Mouse (Mus musculus) gastrocnemius, adult 2 months (tissue): ENCODE data around the gene Neurod2. TPM values are rescaled to one million over a fixed set of nuclear protein-coding genes. Genes with fewer than 3 reads are reported as not detected.

ENCODE experiments used
- DNase-seq: peaks from one replicate; pipeline ENCODE4 v3.0.0; 2022
- H3K27ac ChIP-seq: fragments of 200-600 bp; 2 replicates; pipeline ENCODE4 v1.8.1; 2022; ENCODE audit warnings: mild to moderate bottlenecking
- H3K4me3 ChIP-seq: fragments of 200-600 bp; 2 replicates; pipeline ENCODE4 v1.8.1; 2022; ENCODE audit warnings: mild to moderate bottlenecking, moderate library complexity
- CTCF ChIP-seq: fragments of 200-600 bp; IDR thresholded peaks from 2 replicates; pipeline ENCODE4 v1.8.1; 2022; ENCODE audit warnings: antibody characterized with exemption, mild to moderate bottlenecking, moderate library complexity
- intact Hi-C: fragments of 180-260 bp; cut with DNase I; formaldehyde crosslinking; loops from one replicate; pipeline ENCODE4 v1.15.1; 2025
- total RNA-seq, 2 experiments: library from RNA; stranded (reverse); gene quantifications; 2 replicates each; pipeline ENCODE4 v1.2.3; 2021

The Neurod2 gene
- total RNA-seq, 2 experiments from 2014 or later: not detected

DNA sequence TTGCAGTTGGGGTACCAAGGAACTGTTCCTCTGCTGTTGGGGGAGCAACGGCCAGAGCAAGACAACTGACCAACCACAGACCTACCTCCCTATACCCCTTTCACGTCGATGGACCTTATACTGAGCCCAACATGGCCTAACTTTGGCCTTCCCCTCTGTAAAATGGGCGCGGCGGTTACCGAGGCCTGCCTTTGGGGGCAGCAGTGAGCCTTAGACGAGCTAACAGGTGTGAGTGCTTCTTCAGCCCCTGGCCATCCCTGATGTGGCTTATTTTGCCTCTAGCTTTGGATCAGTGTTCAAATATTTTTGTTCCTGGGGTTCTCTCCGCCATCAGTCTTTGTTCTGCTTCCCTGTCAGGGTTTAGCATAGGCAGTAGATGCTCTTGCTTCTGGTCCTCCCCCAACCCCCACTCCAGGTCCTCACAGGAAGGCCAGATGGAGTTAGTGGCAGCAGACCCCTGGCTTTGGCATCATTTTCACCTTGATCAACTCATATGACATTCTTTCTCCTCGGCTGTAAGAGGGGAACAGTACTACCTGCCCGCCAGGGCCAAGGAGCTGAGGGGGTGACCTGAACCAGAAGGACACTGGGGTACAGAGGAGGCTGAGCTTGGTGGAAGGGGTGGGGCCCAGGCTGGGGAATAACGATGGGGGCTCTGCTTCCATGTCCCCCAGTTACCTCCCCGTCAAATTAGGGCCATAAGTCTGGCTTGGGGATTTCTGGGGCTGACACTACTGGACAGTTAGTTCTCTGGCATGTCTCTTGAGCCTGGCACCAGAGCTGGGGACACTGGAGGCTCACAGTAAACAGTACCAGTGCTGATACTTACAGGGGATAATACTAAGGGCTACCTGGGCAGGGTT lies 7.0 kb upstream of the Neurod2 start:
- no peak overlapping the region for H3K4me3 ChIP-seq
- peak; percentile 46 for TF ChIP-seq CTCF
- H3K27ac ChIP-seq: no peak overlapping the region
- no peak for DNase-seq
- intact Hi-C loops: no loop called here

GRCm38 (mm10) chr11:98335250-98335649 lies 5.8 kb upstream of the Neurod2 start:
- Histone ChIP-seq H3K27ac (no peak overlapping the region), H3K4me3 (no peak overlapping the region)
- no peak for DNase-seq
- no peak for TF ChIP-seq CTCF
- intact Hi-C loops: no loop called here

GRCm38 (mm10) chr11:98333981-98334741 lies 4.7 kb upstream of the Neurod2 start:
- TF ChIP-seq CTCF: no peak

GRCm38 (mm10) chr11:98333263-98333696 lies 3.8 kb upstream of the Neurod2 start:
- DNase-seq: no peak
- no peak for TF ChIP-seq CTCF
- intact Hi-C loops: no loop called here
- H3K4me3 ChIP-seq: no peak overlapping the region
- H3K27ac ChIP-seq: no peak overlapping the region

More at GRCm38 (mm10) chr11:98333981-98334741, 4.7 kb upstream of the Neurod2 start:
- no peak overlapping the region for H3K27ac ChIP-seq
- intact Hi-C loops: no loop called here
- no peak for DNase-seq
- no peak overlapping the region for H3K4me3 ChIP-seq

- no peak overlapping the region for H3K27ac ChIP-seq
- no peak overlapping the region for H3K4me3 ChIP-seq
- intact Hi-C loops: no loop called here
- DNase-seq: no peak
- TF ChIP-seq CTCF: no peak
Measured at GRCm38 (mm10) chr11:98332841-98333240, 3.4 kb upstream of the Neurod2 start.

DNA sequence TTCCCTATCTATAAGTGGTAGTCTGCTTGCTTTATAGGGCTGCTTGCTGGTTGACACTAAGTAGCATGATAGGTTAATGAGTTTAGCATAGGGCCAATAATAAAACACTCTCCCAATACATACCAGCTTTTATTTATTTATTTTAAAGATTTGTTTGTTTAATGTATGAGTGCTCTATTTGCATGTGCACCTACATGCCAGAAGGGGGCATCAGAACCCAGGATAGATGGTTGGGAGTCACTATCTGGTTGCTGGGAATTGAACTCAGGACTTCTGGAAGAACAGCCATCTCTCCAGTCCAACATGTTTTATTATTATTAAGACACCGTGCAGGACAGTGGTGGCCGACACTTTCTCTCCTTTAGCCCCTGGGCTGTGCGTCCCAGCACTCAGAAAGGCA lies 2.7 kb upstream of the Neurod2 start:
- intact Hi-C loops: no loop called here
- Histone ChIP-seq H3K27ac (no peak overlapping the region), H3K4me3 (no peak overlapping the region)
- TF ChIP-seq CTCF: no peak
- DNase-seq: no peak

DNA sequence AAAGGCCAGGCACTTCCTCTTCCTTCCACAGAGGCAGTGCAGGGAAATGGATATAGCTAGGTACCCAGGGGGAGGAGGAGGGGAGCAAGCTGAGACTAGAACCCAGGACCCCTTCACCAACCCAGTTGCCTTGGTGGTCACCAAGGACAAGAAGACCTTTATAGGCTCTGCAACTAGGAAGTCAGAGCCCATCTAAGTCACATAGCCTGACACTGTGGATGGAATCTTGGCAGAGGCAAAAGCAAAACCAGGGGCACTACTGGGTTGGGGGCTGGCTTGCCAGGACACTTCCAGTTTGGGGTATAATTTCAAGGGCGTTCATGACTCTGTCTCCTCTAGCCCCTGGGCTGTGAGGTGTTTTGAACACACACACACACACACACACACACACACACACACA lies 2.0 kb upstream of the Neurod2 start:
- intact Hi-C loops: no loop called here
- no peak overlapping the region for H3K4me3 ChIP-seq
- no peak for DNase-seq

DNA sequence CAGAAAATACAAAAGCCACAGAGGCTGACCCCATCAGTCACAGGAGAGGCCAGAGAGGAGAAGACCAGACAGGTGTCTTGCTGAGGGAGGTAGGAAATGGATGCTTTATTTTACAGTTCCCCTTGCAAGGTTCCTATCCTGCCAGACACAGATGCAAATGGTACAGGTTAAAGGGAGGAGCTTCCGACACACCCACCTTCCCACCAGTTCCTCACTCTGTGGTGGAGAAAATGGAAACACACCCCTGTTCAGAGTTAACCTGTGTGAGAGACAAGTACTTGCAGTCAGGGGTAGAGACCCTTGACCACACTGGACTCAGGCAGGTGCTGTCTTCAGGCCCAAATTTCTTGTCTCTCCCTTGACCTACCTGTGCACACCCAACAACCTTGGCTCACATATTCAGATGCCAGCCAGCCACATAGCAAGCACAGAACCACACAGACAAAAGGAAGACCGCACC lies 1.3 kb upstream of the Neurod2 start:
- intact Hi-C loops: no loop called here
- no peak for TF ChIP-seq CTCF
- no peak overlapping the region for H3K27ac ChIP-seq

More for the DNA sequence above, 2.0 kb upstream of the Neurod2 start:
- no peak overlapping the region for H3K27ac ChIP-seq
- TF ChIP-seq CTCF: no peak

DNA sequence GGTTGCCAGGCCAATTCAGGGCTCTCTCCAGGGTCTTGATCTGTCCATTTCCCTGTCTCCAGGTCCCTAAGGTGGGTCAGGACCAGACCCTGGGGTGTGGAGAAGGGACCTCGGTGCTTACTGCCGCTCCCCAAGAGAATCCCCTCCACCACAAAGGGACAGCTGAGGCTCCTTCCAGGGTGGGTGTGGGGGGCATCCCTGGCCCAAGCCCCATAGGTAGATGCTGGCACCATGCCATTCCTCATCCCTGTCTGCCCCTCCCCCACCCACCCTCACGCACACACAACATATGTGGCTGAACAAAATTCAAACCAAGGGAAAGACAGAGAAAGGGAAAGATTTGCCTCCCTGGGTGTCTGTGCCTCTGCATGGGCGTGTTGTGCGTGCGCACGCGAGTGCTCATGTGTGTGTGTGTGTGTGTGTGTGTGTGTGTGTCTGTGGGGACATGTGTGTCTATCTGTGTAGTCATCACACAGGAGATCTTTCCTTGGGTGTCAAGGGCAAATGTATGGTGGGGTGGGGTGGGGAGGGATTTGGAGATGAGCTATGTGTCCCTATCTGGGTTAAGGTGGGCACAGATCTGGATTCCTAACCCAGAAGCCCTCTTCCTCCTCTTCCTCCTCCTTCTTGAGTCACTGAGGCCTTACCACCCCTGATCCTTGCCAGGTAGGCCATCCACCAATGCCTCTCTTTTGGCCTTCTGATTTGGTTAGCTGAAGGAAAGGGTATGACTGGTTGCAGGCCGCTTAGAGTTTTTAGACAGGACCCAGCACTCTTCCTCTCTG lies 704 bp upstream of the Neurod2 start:
- Histone ChIP-seq H3K27ac (no peak overlapping the region), H3K4me3 (no peak overlapping the region)
- DNase-seq: no peak
- TF ChIP-seq CTCF: no peak
- intact Hi-C loops: no loop called here

More for the DNA sequence above, 1.3 kb upstream of the Neurod2 start:
- no peak overlapping the region for H3K4me3 ChIP-seq
- DNase-seq: no peak

DNA sequence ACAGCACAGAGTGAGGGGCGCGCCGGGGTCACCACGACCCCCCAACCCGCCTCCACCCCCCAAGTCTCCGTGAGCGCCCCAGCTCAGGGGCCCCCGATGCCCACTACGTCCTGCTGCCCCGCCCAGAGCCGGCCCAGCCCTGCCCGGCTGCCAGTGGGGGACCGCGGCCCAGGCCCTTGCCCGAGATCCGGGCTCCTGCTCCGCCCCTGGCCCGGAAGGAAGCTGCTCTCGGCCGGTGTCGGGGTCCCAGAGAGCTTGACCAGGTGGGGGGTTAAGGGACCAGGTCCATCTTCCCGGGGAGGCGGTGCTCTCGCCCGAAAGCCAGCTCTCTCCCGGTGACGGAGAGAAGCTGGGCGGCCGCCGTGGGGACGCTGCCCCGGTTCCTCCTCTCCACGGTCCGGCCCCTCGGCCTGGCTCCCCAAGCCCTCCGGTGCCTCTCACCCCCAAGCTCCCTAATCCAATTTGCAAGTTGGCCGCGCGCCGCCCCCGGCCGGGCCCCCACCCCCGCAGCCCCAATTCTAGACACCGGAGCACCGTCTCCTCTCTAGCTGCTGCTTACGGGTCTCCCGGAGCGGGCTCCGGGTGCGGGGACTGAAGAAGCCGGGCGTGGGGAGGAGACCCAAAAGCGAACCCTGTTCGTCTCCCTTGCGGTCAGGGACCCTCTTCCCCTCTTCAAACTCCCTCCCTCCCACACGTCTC lies 928 bp downstream of the Neurod2 start:
- no peak for DNase-seq
- intact Hi-C loops: no loop called here
- Histone ChIP-seq H3K27ac (no peak overlapping the region), H3K4me3 (peak overlapping the region; percentile 50)
- no peak for TF ChIP-seq CTCF

DNA sequence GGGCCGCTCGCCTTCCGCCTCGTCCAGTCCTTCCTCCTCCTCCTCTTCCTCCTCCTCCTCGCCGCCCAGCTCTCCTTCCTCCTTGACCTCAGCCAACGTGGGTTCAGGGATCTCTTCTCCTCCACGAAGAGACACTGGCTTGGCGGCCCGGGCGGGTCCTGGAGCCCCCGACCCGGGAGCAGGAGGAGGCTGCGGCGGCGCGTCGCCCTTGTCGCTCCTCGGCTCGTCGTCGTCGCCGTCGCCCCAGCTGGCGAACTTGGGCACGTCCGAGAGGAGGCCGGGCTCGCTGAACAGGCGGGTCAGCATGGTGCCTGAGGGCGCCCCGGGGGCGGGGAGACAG lies 1.4 kb downstream of the Neurod2 start:
- intact Hi-C loops: no loop called here
- Histone ChIP-seq H3K4me3 (peak overlapping the region; percentile 50), H3K27ac (no peak overlapping the region)
- TF ChIP-seq CTCF: no peak
- DNase-seq: no peak
